Mouse (Mus musculus): Measurements from ENCODE around the gene Gm11111. TPM values are rescaled to one million over a fixed set of nuclear protein-coding genes. Genes with fewer than 3 reads are reported as not detected.
"Not testable (repeated sequence)": the region's sequence is repeated elsewhere in the genome, so short reads cannot be mapped to it uniquely, and the experiment has no call there.

The Gm11111 gene
- polyA plus RNA-seq, 1 experiment from 2014 or later: not detected

GRCm38 (mm10) chr5:98566461-98567193 lies 14.1 kb downstream of the Gm11111 start:
- no peaks in the 10 kb centered on the region for H3K36me3 ChIP-seq (replicated peaks)
- H3K4me1 ChIP-seq: peaks cover 20% of the 10 kb centered on the region
- 51% methylated on average over 6 of the region's 6 CpGs for WGBS
- peak; percentile 30 for DNase-seq (ENCODE audit: low spot score)
- no peak overlapping the region for H3K4me3 ChIP-seq
- H3K9me3 ChIP-seq: no peaks in the 10 kb centered on the region
- no peak overlapping the region; the same call in 1 of the 2 replicates for H3K27ac ChIP-seq (replicated peaks)
- no peaks in the 10 kb centered on the region for H3K27me3 ChIP-seq (replicated peaks; ENCODE audit: low read depth, poor library complexity, severe bottlenecking)

GRCm38 (mm10) chr5:98568481-98568880 lies 16.0 kb downstream of the Gm11111 start:
- H3K36me3 ChIP-seq (replicated peaks): no peaks in the 10 kb centered on the region
- H3K9me3 ChIP-seq: no peaks in the 10 kb centered on the region
- peaks cover 17% of the 10 kb centered on the region for H3K4me1 ChIP-seq
- H3K27ac ChIP-seq (replicated peaks): no peak overlapping the region
- no peak for DNase-seq (ENCODE audit: low spot score)
- no peak overlapping the region for H3K4me3 ChIP-seq
- 92% methylated on average over 4 of the region's 4 CpGs for WGBS
- H3K27me3 ChIP-seq (replicated peaks; ENCODE audit: low read depth, poor library complexity, severe bottlenecking): no peaks in the 10 kb centered on the region

DNA sequence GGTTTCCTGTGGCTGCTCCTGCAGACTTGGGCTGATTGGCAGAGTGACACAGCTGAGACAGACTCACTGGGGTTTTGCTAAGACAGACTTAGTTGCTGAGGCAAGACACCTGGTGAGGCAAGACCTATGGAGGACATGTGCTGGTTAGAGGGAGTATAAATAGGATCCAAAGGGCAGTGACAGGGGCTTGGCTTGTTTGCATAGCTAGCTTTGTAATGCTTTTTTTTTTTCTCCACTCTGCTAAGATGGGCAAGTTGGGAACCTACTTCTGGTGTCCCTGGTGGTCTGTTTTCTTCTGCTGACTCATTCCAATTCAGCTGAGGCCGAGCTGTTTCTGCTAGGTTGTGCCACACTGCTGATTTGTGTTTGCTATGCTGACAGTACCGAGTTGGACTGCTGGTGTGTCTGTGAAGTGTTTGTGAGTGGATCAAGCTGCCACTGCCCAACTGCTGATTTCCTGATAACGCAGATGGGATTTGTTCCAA lies 16.6 kb downstream of the Gm11111 start:
- Histone ChIP-seq H3K27ac (replicated peaks) (no peak overlapping the region), H3K4me3 (no peak overlapping the region), H3K9me3 (no peaks in the 10 kb centered on the region), H3K36me3 (replicated peaks) (no peaks in the 10 kb centered on the region), H3K4me1 (peaks cover 15% of the 10 kb centered on the region), H3K27me3 (replicated peaks; ENCODE audit: low read depth, poor library complexity, severe bottlenecking) (no peaks in the 10 kb centered on the region)
- 72% methylated on average over 3 of the region's 3 CpGs for WGBS
- DNase-seq (ENCODE audit: low spot score): no peak

GRCm38 (mm10) chr5:98572392-98572791 lies 19.9 kb downstream of the Gm11111 start:
- Histone ChIP-seq H3K27me3 (replicated peaks; ENCODE audit: low read depth, poor library complexity, severe bottlenecking) (no peaks in the 10 kb centered on the region), H3K36me3 (replicated peaks) (no peaks in the 10 kb centered on the region), H3K4me3 (no peak overlapping the region), H3K27ac (replicated peaks) (no peak overlapping the region), H3K4me1 (peaks cover 19% of the 10 kb centered on the region), H3K9me3 (no peaks in the 10 kb centered on the region)
- DNase-seq (ENCODE audit: low spot score): no peak
- WGBS: 61% methylated on average over 4 of the region's 4 CpGs

DNA sequence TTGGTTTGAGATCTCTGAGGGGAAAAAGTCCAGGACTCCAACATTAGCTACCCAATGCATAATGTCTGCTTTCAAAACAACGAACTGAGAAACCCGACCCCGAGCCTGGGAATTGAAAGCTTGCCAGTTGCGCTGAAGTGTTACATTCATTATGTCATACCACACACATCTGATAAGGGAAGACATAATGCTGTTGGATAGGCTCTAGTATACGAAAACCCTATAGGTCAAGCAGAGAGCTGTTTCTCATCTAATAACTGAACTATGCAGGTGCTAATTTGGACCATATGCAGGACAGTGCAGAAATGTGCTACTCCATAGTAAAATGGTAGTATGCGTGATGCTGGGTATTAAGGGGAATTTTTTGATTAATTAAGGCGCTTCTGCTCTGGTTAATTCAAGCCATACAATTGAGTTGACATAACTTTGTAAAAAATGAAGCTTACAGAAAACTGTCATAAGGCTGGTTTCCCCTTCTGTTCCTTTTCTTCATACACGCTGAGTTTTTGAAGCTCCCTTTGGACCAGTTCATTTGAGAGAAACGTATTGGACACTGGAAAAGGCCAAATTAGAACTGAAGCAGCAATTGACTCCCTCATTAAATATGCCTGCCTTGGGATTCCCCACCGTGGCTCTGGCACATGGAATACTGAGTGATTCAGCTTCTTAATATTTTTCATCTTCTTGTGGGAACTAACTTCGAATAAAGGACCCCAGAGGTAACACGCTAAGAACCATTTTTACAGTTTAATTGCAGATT lies 22.4 kb downstream of the Gm11111 start:
- DNase-seq (ENCODE audit: low spot score): peak; percentile 49
- 58% methylated on average over 12 of the region's 12 CpGs for WGBS
- no peak overlapping the region for H3K4me3 ChIP-seq
- H3K4me1 ChIP-seq: peaks cover 12% of the 10 kb centered on the region; the same call in 1 of the 2 replicates
- no peaks in the 10 kb centered on the region for H3K36me3 ChIP-seq (replicated peaks)
- no peaks in the 10 kb centered on the region for H3K9me3 ChIP-seq
- no peak overlapping the region for H3K27ac ChIP-seq (replicated peaks)
- H3K27me3 ChIP-seq (replicated peaks; ENCODE audit: low read depth, poor library complexity, severe bottlenecking): no peaks in the 10 kb centered on the region

DNA sequence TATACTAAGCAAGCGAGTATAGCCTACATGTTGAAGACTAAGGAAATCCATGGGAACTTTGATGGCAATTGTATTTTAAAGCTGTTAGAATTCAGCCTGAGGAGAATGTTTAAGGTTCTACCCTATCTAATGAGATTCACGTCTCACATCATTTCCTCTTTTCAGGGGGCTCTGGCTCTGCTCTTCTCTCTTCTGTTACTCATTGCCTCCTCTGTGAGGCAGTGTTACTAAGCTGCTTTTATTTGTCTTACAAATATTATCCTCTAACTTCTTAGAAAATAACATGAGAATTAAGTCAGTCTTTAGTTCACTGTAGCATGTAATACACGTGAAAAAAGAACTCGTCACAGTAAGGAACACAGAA lies 23.0 kb downstream of the Gm11111 start:
- Histone ChIP-seq H3K27me3 (replicated peaks; ENCODE audit: low read depth, poor library complexity, severe bottlenecking) (no peaks in the 10 kb centered on the region), H3K4me1 (peaks cover 12% of the 10 kb centered on the region; the same call in 1 of the 2 replicates), H3K36me3 (replicated peaks) (no peaks in the 10 kb centered on the region), H3K9me3 (no peaks in the 10 kb centered on the region), H3K27ac (replicated peaks) (no peak overlapping the region), H3K4me3 (no peak overlapping the region)
- 84% methylated on average over 4 of the region's 4 CpGs for WGBS
- DNase-seq (ENCODE audit: low spot score): no peak

DNA sequence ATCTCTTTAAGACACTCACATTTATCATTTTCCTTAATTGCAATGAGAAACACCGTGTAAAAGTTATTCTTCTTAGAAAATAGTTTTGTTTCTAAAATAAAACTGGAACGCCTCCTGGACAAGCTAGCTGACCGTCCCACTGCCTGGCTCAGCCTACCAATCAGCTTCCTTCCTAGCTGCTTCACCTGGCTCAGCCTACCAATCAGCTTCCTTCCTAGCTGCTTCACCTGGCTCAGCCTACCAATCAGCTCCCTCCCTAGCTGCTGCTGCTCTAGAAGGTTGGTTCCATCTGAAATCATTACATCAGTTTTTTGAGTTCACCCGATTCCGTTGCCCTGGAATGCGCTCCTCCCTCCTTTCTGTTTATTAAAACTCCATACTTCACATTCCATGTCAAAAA lies 24.0 kb downstream of the Gm11111 start:
- H3K36me3 ChIP-seq (replicated peaks); H3K27me3 ChIP-seq (replicated peaks; ENCODE audit: low read depth, poor library complexity, severe bottlenecking); H3K4me3 ChIP-seq; H3K27ac ChIP-seq (replicated peaks); DNase-seq (ENCODE audit: low spot score); H3K9me3 ChIP-seq: not testable (repeated sequence)
- H3K4me1 ChIP-seq: peaks cover 12% of the 10 kb centered on the region; the same call in 1 of the 2 replicates
- 86% methylated on average over 6 of the region's 6 CpGs for WGBS

DNA sequence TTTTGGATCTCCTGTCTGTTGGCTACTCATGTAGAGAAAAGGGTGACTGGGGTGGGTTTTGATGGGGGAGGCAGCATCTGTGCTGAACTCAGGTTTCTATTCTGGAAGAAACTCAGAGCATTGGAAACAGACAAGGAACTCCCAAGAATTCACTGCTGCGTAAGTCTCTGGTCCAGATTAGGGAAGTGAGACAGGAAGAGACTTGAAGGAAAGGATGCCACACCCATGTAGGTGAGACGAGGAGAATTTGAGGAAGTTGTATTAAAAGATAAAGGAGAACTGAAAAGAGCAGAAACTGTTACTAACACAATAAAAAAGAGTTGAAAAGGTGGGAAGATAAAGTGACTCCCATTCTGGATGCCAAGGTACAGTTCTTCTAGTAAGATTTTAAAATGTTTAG lies 25.9 kb downstream of the Gm11111 start:
- DNase-seq (ENCODE audit: low spot score): no peak
- Histone ChIP-seq H3K27me3 (replicated peaks; ENCODE audit: low read depth, poor library complexity, severe bottlenecking) (no peaks in the 10 kb centered on the region), H3K4me3 (no peak overlapping the region), H3K36me3 (replicated peaks) (no peaks in the 10 kb centered on the region), H3K4me1 (peaks cover 12% of the 10 kb centered on the region; the same call in 1 of the 2 replicates), H3K9me3 (no peaks in the 10 kb centered on the region), H3K27ac (replicated peaks) (no peak overlapping the region)
- WGBS: 78% methylated on average over 2 of the region's 2 CpGs

- H3K4me3 ChIP-seq: no peak overlapping the region
- 77% methylated on average over 5 of the region's 5 CpGs for WGBS
- H3K9me3 ChIP-seq: no peaks in the 10 kb centered on the region
- H3K36me3 ChIP-seq (replicated peaks): no peaks in the 10 kb centered on the region
- H3K4me1 ChIP-seq: no peaks in the 10 kb centered on the region
- DNase-seq (ENCODE audit: low spot score): no peak
- no peak overlapping the region for H3K27ac ChIP-seq (replicated peaks)
- H3K27me3 ChIP-seq (replicated peaks; ENCODE audit: low read depth, poor library complexity, severe bottlenecking): no peaks in the 10 kb centered on the region
Observed at GRCm38 (mm10) chr5:98580811-98581210, 28.3 kb downstream of the Gm11111 start.

DNA sequence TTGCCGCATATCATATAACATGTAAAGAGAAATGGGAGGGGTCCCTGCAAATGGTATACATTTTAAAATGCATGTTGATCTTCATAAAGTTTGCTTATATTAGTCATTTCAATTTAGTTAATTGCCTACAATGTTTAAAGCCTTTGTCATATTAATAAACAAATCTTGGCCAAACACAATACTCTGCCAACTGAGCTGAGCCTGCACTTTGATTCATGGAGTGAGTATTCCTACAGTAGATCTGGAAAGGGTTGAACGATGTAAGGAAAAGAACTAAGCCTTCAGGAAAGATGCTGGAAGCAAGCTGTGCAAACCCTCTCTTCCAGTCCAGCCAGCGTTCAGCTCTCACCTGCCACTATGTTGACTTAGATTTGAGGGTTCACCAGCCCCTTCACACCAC lies 29.6 kb downstream of the Gm11111 start:
- H3K27ac ChIP-seq (replicated peaks): no peak overlapping the region
- H3K9me3 ChIP-seq: no peaks in the 10 kb centered on the region
- no peak overlapping the region for H3K4me3 ChIP-seq
- no peaks in the 10 kb centered on the region for H3K4me1 ChIP-seq
- WGBS: 92% methylated on average over 3 of the region's 3 CpGs
- DNase-seq (ENCODE audit: low spot score): no peak
- H3K27me3 ChIP-seq (replicated peaks; ENCODE audit: low read depth, poor library complexity, severe bottlenecking): no peaks in the 10 kb centered on the region
- no peaks in the 10 kb centered on the region for H3K36me3 ChIP-seq (replicated peaks)

- H3K4me3 ChIP-seq: no peak overlapping the region
- H3K36me3 ChIP-seq (replicated peaks): no peaks in the 10 kb centered on the region
- no peak overlapping the region for H3K27ac ChIP-seq (replicated peaks)
- DNase-seq (ENCODE audit: low spot score): no peak
- no peaks in the 10 kb centered on the region for H3K27me3 ChIP-seq (replicated peaks; ENCODE audit: low read depth, poor library complexity, severe bottlenecking)
- H3K4me1 ChIP-seq: no peaks in the 10 kb centered on the region
- no peaks in the 10 kb centered on the region for H3K9me3 ChIP-seq
Observed at GRCm38 (mm10) chr5:98585915-98586314, 33.4 kb downstream of the Gm11111 start.
